Mouse (Mus musculus): ENCODE results near the gene Slc4a7.

Slc4a7 gene

GRCm38 (mm10) chr14:14701710-14702329 is at the start of gene Slc4a7:
TSS of gene Slc4a7 (plus strand) at chr14:14702279.
- no peak for DNase-seq (ENCODE audit: low spot score)

- no peak for DNase-seq (ENCODE audit: low spot score)
Measured at GRCm38 (mm10) chr14:14670597-14670996, 31.5 kb upstream of the Slc4a7 start.

DNA sequence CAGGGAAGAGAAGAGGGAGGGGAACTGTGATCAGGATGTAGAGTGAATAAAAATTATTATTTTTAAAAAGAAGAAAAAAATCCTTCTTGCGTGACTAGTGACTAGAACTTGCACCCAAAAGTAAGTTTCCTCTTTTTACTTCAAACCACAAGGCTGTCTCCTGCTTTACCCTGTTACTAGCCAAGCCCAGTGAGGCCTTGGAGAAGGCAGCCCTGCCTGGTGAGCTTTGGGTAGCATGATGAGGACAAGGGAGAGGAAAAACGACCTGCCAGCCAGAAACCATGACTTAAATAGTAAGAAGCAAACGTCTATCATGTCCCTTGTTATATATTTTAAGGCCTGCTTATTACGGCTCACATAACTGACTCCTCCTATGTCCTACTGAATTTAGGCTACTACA is 20.5 kb upstream of the Slc4a7 start:
- no peak for DNase-seq (ENCODE audit: low spot score)

DNA sequence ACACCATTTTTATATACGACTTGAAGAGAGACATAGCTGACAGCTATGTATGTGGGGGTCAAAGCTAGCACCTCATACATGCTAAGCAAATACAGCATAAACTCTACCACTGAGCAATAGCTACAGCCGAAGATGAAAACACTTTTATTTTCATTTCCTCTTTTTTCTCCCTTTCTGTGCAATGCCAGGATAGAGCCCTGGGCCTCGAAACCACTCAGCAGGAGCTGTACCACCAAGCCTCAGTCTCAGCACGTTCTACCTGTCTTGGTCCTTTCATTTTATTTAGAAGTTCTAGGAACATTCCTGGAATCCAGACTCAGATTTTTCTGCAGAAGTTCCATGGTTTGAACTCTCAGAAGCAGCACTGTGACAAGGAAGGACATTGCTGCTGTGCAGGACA is 17.3 kb upstream of the Slc4a7 start:
- DNase-seq (ENCODE audit: low spot score): no peak

GRCm38 (mm10) chr14:14686101-14686551 is 16.0 kb upstream of the Slc4a7 start:
- DNase-seq (ENCODE audit: low spot score): no peak

GRCm38 (mm10) chr14:14687258-14687890 is 14.7 kb upstream of the Slc4a7 start:
- DNase-seq (ENCODE audit: low spot score): no peak

GRCm38 (mm10) chr14:14702399-14703345 is 593 bp downstream of the Slc4a7 start:
- peak; percentile 96 for DNase-seq (ENCODE audit: low spot score)

GRCm38 (mm10) chr14:14703346-14703871 is 1.3 kb downstream of the Slc4a7 start:
- peak; percentile 64 for DNase-seq (ENCODE audit: low spot score)

DNA sequence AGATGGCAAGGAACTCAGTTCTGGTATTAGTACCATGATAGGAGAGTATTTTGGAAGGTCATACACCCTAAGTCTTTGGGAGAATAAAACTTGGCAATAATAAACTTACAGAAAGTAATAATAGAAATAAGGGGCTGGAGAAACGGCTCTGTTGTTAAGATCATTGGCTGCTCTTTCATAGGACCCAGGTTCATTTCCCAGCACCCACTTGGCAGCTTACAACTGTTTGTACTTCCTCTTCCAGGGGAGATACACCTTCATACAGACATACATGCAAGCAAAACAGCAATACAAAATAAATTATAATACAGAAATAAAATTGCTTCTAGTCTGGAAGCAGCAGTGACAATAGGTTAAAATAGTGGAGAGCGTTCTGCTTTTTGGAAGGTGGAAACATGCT is 2.6 kb downstream of the Slc4a7 start:
- no peak for DNase-seq (ENCODE audit: low spot score)

- DNase-seq (ENCODE audit: low spot score): no peak
Measured at GRCm38 (mm10) chr14:14705126-14705525, 3.0 kb downstream of the Slc4a7 start.

DNA sequence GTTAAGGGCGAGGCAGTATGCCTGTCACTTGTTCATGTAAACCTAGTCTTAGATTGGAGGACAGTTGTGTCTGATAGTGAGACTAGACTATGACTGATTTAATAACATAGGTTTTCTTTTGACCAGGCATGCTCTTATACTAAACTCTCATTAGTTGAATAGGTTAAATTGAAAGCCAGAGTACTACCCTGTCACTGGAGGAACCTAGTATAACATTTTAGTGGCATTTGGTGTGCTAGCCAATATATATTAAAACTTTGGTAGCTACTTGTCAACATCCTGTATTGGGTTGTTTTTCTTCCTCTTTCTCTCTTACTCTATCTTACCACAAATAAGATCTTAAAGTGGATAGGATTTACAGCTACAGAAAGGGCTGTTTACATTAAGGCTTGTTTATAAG is 4.3 kb downstream of the Slc4a7 start:
- no peak for DNase-seq (ENCODE audit: low spot score)

GRCm38 (mm10) chr14:14707061-14707460 is 5.0 kb downstream of the Slc4a7 start:
- DNase-seq (ENCODE audit: low spot score): no peak

DNA sequence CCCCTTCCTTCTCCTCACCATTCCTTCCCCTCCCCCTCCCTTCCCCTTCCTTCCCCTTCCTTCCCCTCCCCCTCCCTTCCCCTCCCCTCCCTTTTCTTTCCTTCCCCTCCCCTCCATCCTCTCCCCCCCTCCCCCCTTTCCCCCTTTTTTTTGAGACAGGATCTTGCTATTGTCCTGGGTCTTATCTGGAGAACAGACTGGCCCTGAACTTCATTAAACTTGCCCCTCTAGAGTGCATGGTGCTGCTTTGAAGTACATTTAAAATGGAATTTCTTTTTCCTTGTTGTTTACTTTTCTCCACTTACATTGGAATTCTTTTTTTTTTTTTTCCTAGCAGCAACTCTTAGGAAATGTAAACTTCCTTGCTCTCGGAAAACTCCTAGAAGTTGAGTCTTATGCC is 6.9 kb downstream of the Slc4a7 start:
- no peak for DNase-seq (ENCODE audit: low spot score)

DNA sequence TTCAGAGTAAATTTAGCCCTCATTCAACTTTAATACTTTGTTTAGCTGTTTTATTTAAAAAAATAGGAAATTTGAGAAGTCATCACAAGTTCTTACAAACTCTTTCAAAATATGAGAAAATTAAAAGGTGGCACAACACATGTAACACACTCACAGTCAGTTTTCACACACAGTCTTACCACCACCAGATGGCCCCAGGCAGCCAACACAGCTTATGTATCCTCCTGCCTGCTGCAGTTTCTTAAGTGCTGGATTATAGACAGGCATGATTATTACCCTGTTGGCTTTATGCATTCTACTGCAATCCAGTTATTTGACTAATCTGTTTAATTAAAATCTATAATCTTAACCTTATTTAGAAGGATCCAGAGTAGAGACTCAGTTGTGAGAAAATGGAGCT is 12.1 kb downstream of the Slc4a7 start:
- DNase-seq (ENCODE audit: low spot score): no peak

DNA sequence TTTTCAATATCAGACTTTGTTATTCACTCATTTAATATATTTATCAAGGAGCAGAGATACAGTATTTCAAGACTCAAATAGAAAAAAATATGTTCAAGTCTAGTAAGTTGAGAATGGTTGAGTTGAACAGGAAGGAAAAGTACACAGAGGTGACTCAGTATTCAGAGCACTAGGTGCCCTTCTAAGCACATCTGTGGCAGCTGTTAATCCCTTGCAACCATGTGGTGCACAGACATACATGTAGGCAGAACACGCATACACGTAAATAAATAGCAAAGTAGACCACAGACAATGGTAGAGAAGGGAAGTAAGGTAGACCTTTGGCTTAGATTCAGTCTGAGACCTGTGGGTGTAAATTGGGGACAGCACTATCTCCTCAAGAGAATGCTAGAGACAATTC is 13.7 kb downstream of the Slc4a7 start:
- DNase-seq (ENCODE audit: low spot score): no peak

GRCm38 (mm10) chr14:14716843-14717242 is 14.8 kb downstream of the Slc4a7 start:
- no peak for DNase-seq (ENCODE audit: low spot score)

- no peak for DNase-seq (ENCODE audit: low spot score)
Measured at GRCm38 (mm10) chr14:14718556-14718955, 16.5 kb downstream of the Slc4a7 start.

DNA sequence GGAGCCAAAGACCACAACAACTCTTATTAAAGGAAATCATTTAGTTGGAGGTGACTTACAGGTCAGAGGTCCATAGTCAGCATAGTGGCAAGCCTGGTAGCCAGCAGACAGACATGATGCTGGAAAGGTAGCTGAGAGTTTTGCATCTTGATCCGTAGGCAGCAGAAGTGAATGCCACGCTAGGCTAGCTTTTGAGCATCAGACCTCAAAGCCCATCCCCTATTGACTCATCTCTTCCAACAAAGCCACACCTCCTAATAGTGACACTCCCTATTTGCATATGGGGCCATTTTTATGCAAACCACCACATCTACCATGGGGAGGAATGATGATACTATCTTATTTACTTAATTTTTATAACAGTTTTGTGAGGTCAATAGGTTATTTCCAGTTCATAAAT is 79.1 kb downstream of the Slc4a7 start:
- DNase-seq (ENCODE audit: low spot score): no peak

DNA sequence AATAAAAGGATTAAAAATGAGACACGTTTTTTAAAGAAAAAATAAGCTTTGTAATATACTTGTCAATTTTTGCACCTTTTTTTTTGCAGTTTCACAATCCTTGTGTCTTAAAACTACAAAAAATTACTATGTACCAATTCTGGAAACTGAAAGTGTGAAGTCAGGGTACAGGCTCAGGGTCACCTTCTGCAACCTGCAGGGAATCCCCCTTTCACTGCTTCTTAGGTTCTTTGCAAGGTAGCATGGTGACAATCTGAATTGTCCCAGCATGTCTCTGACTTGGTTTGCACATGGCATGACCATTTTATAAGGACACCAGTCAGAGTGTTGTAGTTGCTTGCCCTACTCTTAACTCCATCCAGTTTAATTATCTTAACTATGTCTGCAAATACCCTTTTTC is 82.1 kb downstream of the Slc4a7 start:
- no peak for DNase-seq (ENCODE audit: low spot score)

DNA sequence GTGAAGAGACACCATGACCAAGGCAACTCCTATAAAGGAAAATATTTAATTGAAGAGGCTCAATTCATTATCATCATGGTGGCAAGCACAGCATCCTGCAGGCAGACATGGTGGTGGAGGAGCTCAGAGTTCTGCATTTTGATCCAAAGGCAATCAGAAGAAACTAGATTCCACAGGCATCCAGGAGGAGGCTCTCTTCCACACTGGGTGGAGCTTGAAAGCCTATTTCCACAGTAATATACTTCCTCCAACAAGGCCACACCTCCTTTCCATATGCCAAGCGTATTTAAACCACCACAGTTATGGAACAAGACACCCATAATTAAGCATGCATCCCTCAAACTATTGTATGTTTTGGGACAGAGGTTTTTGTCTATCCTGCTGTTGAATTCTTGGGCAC is 84.9 kb downstream of the Slc4a7 start:
- DNase-seq (ENCODE audit: low spot score): no peak

- no peak for DNase-seq (ENCODE audit: low spot score)
Measured at GRCm38 (mm10) chr14:14789840-14790470, 87.9 kb downstream of the Slc4a7 start.

DNA sequence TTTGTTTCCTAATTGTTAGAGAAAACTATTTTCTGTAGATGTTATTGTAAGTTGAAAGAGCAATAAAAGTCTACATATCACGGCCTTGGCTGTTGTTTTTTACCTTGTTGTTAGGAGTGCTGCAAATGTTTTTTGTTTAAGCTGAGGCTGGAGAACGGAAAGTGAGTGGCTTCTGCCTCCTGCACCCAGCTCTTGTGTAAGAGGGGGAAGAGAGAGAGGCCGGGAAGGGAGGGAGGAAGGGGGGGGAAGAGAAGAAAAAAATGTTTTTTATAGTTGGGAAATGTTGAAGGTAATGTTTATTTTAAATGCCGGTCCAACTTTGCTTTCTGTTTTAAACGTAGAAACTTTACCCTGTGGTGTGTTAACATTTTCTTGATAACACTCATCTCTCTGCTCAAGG is 97.8 kb downstream of the Slc4a7 start:
- no peak for DNase-seq (ENCODE audit: low spot score)
